17 mouse cellular contexts compared by ENCODE assay signal in genomic region chr13:8511069-8511817, GRCm38 (mm10).
"Had no signal": no experiment of that assay in that cellular context is flagged by ENCODE, and none has a peak within 500 bp of the region (broad histone marks: within the 10 kb centered on the region; RNA-seq: fewer than 3 reads in every experiment).

No protein-coding gene starts in this region.

- H3K36me3 ChIP-seq: limb, embryonic 13.5 days; liver, embryonic 15.5 days; neural tube, embryonic 13.5 days had no signal

- H3K9ac ChIP-seq: limb, embryonic 13.5 days; liver, embryonic 15.5 days; neural tube, embryonic 13.5 days had no signal

- H3K27ac ChIP-seq: kidney, postnatal 0 days; limb, embryonic 13.5 days; liver, embryonic 15.5 days; neural tube, embryonic 13.5 days had no signal

- ATAC-seq: lung, postnatal 0 days had no signal

- H3K4me1 ChIP-seq: limb, embryonic 13.5 days; liver, embryonic 15.5 days had no signal

- H3K4me3 ChIP-seq: limb, embryonic 13.5 days; liver, embryonic 15.5 days; neural tube, embryonic 13.5 days had no signal

- DNase-seq: kidney, adult 9 months; kidney, postnatal 36 days; layer of hippocampus, adult 9-11 months; left cerebral cortex, postnatal 4 days; lung, adult 2 months; lung, postnatal 36 days; retina, postnatal 1 day; right cerebral cortex, postnatal 4 days; spleen, adult 18-20 months; thymus, adult 18-20 months; thymus, postnatal 14 days had no signal

- H3K4me2 ChIP-seq: limb, embryonic 13.5 days; liver, embryonic 11.5 days; liver, embryonic 15.5 days; neural tube, embryonic 13.5 days had no signal

- H3K27me3 ChIP-seq: limb, embryonic 13.5 days; liver, embryonic 15.5 days; neural tube, embryonic 13.5 days had no signal

- H3K9me3 ChIP-seq: limb, embryonic 13.5 days; liver, embryonic 15.5 days; neural tube, embryonic 13.5 days had no signal
